Mouse (Mus musculus) lung, adult 2 months (tissue): ENCODE results near the gene Mcf2l. TPM values are rescaled to one million over a fixed set of nuclear protein-coding genes. Genes with fewer than 3 reads are reported as not detected.

Source experiments
- DNase-seq: peaks from one replicate; pipeline ENCODE4 v3.0.0; 2022
- H3K4me1 ChIP-seq: fragments of 200-500 bp; 2 replicates; pipeline ENCODE4 v1.6.1; 2011; ENCODE audit warnings: low read length; ENCODE audit not compliant: control insufficient read depth, insufficient read depth
- H3K4me3 ChIP-seq: fragments of 200-500 bp; replicated peaks from 2 replicates; pipeline ENCODE3; 2011; ENCODE audit warnings: low read depth, mild to moderate bottlenecking, control low read depth, low read length; ENCODE audit errors: extremely low read depth
- CTCF ChIP-seq: fragments of 200-500 bp; IDR thresholded peaks from 2 replicates; pipeline ENCODE4 v1.5.1; 2011; ENCODE audit warnings: mild to moderate bottlenecking, low read length, control low read depth; ENCODE audit not compliant: insufficient read depth
- POLR2A ChIP-seq: fragments of 200-500 bp; IDR thresholded peaks from 2 replicates; pipeline ENCODE4 v1.6.1; 2011; ENCODE audit warnings: low read depth, mild to moderate bottlenecking, control low read depth, low read length, borderline replicate concordance; ENCODE audit errors: extremely low read depth
- WGBS: fragments of 180-500 bp; shearing (Covaris S2); methylation state at CpG from one replicate; pipeline ENCODE4 v1.1.7; 2018; 5-methylcytosine and 5-hydroxymethylcytosine counted together
- polyA plus RNA-seq: library from polyadenylated mRNA; depleted of rRNA; stranded (reverse); fragments of >200 nt; gene quantifications from 2 replicates; pipeline ENCODE4 v1.2.3, GENCODE M21; 2012; rRNA removed

The Mcf2l gene
- polyA plus RNA-seq, 1 experiment: 42.8 TPM

DNA sequence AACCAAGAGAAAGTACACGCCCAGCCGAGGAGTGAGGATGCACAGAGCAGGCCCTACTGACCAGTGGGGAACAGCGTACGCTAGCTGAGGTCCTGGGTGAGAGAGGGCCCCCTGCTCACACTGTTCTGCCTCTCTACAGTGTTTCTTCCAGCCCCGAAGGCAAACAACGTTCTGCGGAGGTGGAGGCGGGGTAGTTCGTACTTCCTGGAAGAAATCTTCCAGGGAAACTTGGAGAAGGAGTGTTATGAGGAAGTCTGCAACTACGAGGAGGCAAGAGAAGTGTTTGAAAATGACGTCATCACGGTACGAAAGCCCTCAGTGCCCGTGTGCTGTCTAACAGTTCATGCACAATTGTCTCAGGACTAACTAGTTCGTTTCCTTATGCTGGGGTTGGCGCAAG is 189.5 kb downstream of the Mcf2l start:
- WGBS: 47% methylated on average over 16 of the region's 16 CpGs
- TF ChIP-seq POLR2A: no peak
- no peak for TF ChIP-seq CTCF

More for the DNA sequence above, 189.5 kb downstream of the Mcf2l start:
- DNase-seq: peak; percentile 35
- H3K4me1 ChIP-seq: no peaks in the 10 kb centered on the region
- no peak overlapping the region for H3K4me3 ChIP-seq

Other genes with a start within 250 kb of the Mcf2l start
- 53.0 and 69.3 TPM in 2 replicates for gene Tubgcp3, start 201.6 kb upstream of the Mcf2l start, polyA plus RNA-seq
- gene Atp11a, start 116.8 kb upstream of the Mcf2l start, polyA plus RNA-seq: 282 and 307 TPM in 2 replicates
- 8.5 and 27.2 TPM in 2 replicates for gene F7, start 152.2 kb downstream of the Mcf2l start, polyA plus RNA-seq
- gene F10, start 163.5 kb downstream of the Mcf2l start, polyA plus RNA-seq: 6.0 and 18.5 TPM in 2 replicates
- gene Proz, start 187.1 kb downstream of the Mcf2l start, polyA plus RNA-seq: 3.2 and 4.5 TPM in 2 replicates
- gene Pcid2, start 231.7 kb downstream of the Mcf2l start, polyA plus RNA-seq: 21.3 and 22.1 TPM in 2 replicates
- gene Cul4a, start 231.8 kb downstream of the Mcf2l start, polyA plus RNA-seq: 37.3 and 41.4 TPM in 2 replicates